Mouse (Mus musculus) neural tube, embryonic 14.5 days (tissue): Measurements from ENCODE around the gene Cldn4. TPM values are rescaled to one million over a fixed set of nuclear protein-coding genes. Genes with fewer than 3 reads are reported as not detected.
"Not testable (repeated sequence)": the region's sequence is repeated elsewhere in the genome, so short reads cannot be mapped to it uniquely, and the experiment has no call there.

ENCODE experiments used
- ATAC-seq: fragments of 200-750 bp; cut with Nextera tagmentation; 2 replicates; pipeline ENCODE4 v1.8.0; 2017; ENCODE audit warnings: low read depth, mild to moderate bottlenecking, moderate TSS enrichment, moderate library complexity
- H3K27ac ChIP-seq: fragments of 300-500 bp; sonication (generic); 2 replicates; pipeline ENCODE4 v1.5.1; 2014; ENCODE audit warnings: low read depth, mild to moderate bottlenecking, control low read depth, low read length, moderate library complexity, mixed read lengths
- H3K27me3 ChIP-seq: fragments of 300-500 bp; sonication (generic); 2 replicates; pipeline ENCODE4 v1.6.1; 2014; ENCODE audit warnings: low read length; ENCODE audit not compliant: control insufficient read depth, insufficient read depth
- H3K36me3 ChIP-seq: fragments of 300-500 bp; sonication (generic); 2 replicates; pipeline ENCODE4 v1.6.1; 2014; ENCODE audit warnings: low read length, mixed read lengths; ENCODE audit not compliant: control insufficient read depth, insufficient read depth
- H3K4me1 ChIP-seq: fragments of 300-500 bp; sonication (generic); 2 replicates; pipeline ENCODE4 v1.6.1; 2014; ENCODE audit warnings: low read length; ENCODE audit not compliant: control insufficient read depth, insufficient read depth
- H3K4me2 ChIP-seq: fragments of 300-500 bp; sonication (generic); 2 replicates; pipeline ENCODE4 v1.6.1; 2014; ENCODE audit warnings: mild to moderate bottlenecking, low read depth, low read length, control low read depth
- H3K4me3 ChIP-seq: fragments of 300-500 bp; sonication (generic); 2 replicates; pipeline ENCODE4 v1.5.1; 2014; ENCODE audit warnings: low read depth, low read length, control low read depth, mixed read lengths
- H3K9ac ChIP-seq: fragments of 300-500 bp; sonication (generic); replicated peaks from 2 replicates; pipeline ENCODE4 v1.6.1; 2014; ENCODE audit warnings: low read depth, mild to moderate bottlenecking, control low read depth, low read length, mixed read lengths
- H3K9me3 ChIP-seq: fragments of 300-500 bp; sonication (generic); 2 replicates; pipeline ENCODE4 v1.6.1; 2016; ENCODE audit warnings: low read length; ENCODE audit not compliant: control insufficient read depth
- WGBS: fragments of 180-500 bp; shearing (Covaris S2); extraction: QIAGEN DNeasy Blood & Tissue Kit; methylation state at CpG from one replicate; pipeline ENCODE4 v1.1.7; 2014; 5-methylcytosine and 5-hydroxymethylcytosine counted together
- polyA plus RNA-seq: library from polyadenylated mRNA; unstranded; fragments of >200 nt; fragmentation: Nextera tagmentation; extraction: Ambion mirVana; gene quantifications from 2 replicates; pipeline ENCODE4 v1.2.1, GENCODE M21; 2014

Gene Cldn4
- polyA plus RNA-seq, 1 experiment from 2014 or later: not detected

DNA sequence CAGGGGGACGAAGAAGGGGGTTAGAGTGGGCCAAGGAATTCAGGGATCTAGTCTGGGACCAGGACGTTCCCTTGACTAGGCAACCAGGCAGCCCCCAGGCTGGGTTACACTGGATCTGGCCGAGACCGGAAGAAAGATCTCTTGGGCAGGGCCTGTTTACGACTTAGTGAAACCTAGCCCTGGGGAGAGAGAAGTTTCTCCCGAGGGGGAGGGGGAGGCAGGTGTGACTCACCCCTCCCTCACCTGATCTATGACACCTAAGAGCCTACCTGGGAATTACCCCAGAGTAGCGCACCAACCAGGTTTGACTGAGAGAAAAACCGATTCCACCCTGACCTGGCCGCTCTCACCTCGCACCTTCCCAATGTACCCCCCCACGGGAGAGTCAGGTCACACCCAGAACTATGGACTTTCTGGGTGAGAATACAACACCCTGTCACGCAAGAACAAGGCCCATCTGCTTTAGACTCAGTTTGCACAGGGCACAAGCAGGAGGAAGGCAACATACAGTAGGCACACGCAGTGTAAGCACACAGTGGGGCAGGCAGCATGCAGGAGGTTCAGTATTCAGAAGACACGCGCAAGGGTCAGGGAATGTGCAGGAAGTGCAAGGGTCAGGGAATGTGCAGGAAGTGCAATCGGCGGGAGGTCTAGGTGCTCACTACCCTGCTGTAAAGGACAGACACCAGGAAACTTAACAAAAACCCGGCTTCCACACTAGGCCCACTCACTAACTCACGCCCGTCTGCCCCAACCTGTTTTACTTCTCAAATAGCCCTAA is 20.6 kb upstream of the Cldn4 start:
- no peaks in the 10 kb centered on the region for H3K36me3 ChIP-seq
- no peak overlapping the region for H3K4me3 ChIP-seq
- H3K4me2 ChIP-seq: no peak overlapping the region
- 74% methylated on average over 20 of the region's 20 CpGs for WGBS
- H3K4me1 ChIP-seq: 0 out of 2 replicates have a peak, but pooled peaks cover 2% of the 10 kb centered on the region
- ATAC-seq: no peak
- H3K9me3 ChIP-seq: no peaks in the 10 kb centered on the region
- H3K27ac ChIP-seq: no peak overlapping the region
- H3K27me3 ChIP-seq: no peaks in the 10 kb centered on the region
- no peak overlapping the region for H3K9ac ChIP-seq

DNA sequence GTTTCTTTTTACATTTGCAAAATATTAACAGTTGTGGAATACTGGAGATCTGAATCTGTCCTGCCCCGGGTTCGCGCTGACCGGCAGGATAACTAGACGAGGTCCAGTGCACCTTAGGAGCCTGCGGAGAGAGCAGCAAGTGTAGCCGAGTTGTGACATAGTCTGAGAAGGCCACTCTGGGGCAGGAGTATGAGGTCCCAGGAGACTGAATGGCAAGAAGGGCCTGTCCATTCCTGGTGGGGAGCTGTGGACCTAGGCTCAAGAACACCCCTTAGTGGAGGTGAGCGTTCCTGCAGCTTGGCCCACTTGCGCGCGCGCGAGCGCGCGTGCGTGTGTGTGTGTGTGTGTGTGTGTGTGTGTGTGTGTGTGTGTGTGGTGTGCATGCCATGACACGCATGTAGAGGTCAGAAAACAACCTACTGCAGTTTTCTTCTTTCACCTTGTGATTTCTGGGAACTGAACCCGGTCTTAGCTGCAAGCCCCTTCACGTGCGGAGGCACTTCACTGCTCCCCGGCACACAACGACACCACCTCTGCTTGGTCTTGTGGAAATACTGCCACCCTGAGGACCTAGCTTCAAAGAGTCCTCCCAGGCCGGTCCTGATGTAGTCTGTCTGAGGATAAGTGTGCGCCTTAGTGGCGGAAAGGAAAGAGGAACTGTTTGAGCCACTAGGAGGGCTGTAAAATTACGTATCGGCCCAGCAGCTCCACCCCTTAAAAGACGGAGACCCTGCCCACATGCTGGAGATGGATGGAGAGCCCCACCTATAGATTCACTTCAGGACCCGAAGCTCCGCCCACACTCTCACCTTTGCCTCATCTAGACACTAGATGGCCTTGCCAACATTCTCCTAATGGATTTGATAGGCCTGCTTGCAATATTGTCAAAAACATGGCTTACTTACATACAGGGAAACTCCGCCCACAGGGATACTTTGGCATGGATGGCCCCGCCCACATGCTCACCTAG is 19.4 kb upstream of the Cldn4 start:
- H3K9me3 ChIP-seq: no peaks in the 10 kb centered on the region
- H3K4me1 ChIP-seq: 0 out of 2 replicates have a peak, but pooled peaks cover 2% of the 10 kb centered on the region
- no peaks in the 10 kb centered on the region for H3K36me3 ChIP-seq
- H3K4me3 ChIP-seq: no peak overlapping the region
- WGBS: 3% methylated on average over 32 of the region's 33 CpGs
- no peaks in the 10 kb centered on the region for H3K27me3 ChIP-seq
- no peak overlapping the region for H3K9ac ChIP-seq
- no peak for ATAC-seq
- no peak overlapping the region for H3K27ac ChIP-seq
- peak overlapping the region; percentile 34 for H3K4me2 ChIP-seq

DNA sequence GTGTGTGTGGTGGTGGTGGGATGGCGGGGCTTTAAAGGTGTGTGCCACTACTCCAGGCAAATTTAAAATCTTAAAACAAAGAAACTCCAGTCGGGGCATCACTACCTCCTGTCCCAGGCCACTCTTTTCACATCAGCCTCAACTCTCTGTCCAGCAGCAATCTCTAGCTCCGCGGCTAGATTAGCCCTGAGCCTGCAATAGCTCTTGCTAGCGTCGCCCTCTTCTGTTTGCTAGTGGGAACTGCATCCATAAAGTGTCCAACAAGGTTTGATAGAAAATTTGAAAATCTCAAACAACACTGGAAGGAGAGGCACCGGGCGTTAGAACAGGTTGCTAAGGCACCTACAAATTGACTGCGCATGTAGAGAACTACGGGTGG is 18.7 kb upstream of the Cldn4 start:
- no peaks in the 10 kb centered on the region for H3K36me3 ChIP-seq

DNA sequence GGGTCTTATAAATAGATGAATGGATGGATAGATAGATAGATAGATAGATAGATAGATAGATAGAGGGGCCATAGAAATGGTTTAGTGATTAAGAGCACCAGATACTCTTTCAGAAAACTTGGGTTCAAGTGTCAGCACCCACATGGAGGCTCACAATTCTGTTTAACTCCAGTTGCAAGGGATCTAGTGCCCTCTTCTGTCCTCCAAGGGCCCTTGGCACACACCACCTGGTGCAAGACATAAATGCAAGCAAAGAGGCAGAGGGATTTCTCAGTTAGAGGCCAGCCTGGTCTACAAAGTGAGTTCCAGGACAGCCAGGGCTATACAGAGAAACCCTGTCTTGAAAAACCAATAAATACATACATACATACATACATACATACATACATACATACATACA is 17.9 kb upstream of the Cldn4 start:
- not testable (repeated sequence) for H3K4me1 ChIP-seq, ATAC-seq, H3K4me3 ChIP-seq, H3K4me2 ChIP-seq, H3K36me3 ChIP-seq, H3K9me3 ChIP-seq, H3K27ac ChIP-seq, H3K27me3 ChIP-seq, H3K9ac ChIP-seq

More for the DNA sequence above, 18.7 kb upstream of the Cldn4 start:
- Histone ChIP-seq H3K27me3 (no peaks in the 10 kb centered on the region), H3K4me2 (peak overlapping the region; percentile 34), H3K9ac (no peak overlapping the region), H3K4me3 (no peak overlapping the region), H3K27ac (no peak overlapping the region), H3K9me3 (no peaks in the 10 kb centered on the region), H3K4me1 (0 out of 2 replicates have a peak, but pooled peaks cover 2% of the 10 kb centered on the region)
- WGBS: 4% methylated on average over 10 of the region's 10 CpGs
- no peak for ATAC-seq

DNA sequence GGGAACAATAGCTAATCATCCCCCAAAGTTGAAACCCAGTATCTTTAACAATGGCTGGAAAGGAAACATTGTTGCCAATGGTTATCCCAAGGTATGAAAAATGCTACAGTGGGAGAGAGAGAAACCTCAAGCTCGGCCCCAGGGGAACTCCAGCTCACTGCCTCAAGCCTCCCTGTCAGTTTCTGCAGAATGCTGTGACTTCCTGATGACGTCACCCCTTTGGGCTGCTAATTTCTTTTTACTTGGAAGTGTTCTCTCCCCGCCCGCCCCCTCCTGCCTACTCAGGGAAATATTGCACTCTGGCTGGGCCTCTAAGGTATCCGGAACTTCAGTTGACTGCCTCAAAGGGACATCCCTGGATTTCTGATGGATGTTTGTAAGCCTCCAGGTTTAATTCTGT is 16.8 kb upstream of the Cldn4 start:
- WGBS: 33% methylated on average over 5 of the region's 5 CpGs
- Histone ChIP-seq H3K27ac (no peak overlapping the region), H3K4me2 (no peak overlapping the region), H3K9me3 (no peaks in the 10 kb centered on the region), H3K4me1 (0 out of 2 replicates have a peak, but pooled peaks cover 2% of the 10 kb centered on the region), H3K9ac (no peak overlapping the region), H3K27me3 (no peaks in the 10 kb centered on the region), H3K4me3 (no peak overlapping the region), H3K36me3 (no peaks in the 10 kb centered on the region)
- no peak for ATAC-seq

DNA sequence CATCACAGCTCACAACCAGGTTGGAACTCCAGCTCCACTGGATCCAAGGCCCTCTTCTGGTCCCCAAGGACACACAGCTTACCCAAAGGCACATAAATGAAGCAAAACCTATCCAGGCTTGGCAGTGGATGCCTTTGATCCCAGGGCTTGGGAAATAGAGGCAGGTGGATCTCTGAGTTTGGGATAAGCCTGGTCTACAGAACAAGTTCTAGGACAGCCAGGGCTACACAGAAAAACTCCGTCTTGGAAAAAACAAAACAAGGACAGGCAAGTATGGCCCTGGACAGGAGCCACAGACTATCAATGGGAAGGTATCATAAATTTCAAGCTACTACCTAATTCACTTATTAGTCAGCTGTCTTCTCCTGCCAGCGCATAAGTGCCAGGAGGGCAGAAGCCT is 14.8 kb upstream of the Cldn4 start:
- no peak overlapping the region for H3K4me3 ChIP-seq
- H3K9me3 ChIP-seq: no peaks in the 10 kb centered on the region
- H3K27me3 ChIP-seq: no peaks in the 10 kb centered on the region
- H3K9ac ChIP-seq: no peak overlapping the region
- H3K4me1 ChIP-seq: 0 out of 2 replicates have a peak, but pooled peaks cover 2% of the 10 kb centered on the region
- H3K36me3 ChIP-seq: no peaks in the 10 kb centered on the region
- H3K27ac ChIP-seq: no peak overlapping the region
- no peak overlapping the region for H3K4me2 ChIP-seq
- WGBS: 96% methylated on average over 2 of the region's 2 CpGs
- ATAC-seq: no peak

DNA sequence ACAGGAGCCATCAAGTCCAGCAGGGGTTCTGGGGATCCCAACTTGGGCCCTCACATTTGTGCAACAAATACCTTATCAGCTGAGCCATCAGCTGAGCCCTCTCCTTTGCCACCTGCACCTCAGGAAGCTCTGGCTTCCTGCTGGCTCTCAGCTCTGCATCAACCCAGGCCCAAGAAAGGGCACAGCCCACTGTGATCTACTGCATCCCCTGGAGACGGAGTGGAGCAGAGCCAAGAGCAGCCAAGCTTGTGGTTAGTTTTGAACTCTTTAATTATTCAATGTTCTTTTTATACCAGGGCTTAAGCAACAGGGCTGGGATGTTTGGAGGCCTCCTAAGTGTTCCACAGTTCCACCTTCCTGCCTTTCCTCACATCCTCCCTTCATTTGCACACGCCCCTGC is 13.7 kb upstream of the Cldn4 start:
- no peak for ATAC-seq
- Histone ChIP-seq H3K9me3 (no peaks in the 10 kb centered on the region), H3K36me3 (no peaks in the 10 kb centered on the region), H3K9ac (no peak overlapping the region), H3K4me2 (no peak overlapping the region), H3K4me1 (no peaks in the 10 kb centered on the region), H3K27me3 (no peaks in the 10 kb centered on the region), H3K27ac (no peak overlapping the region), H3K4me3 (no peak overlapping the region)
- WGBS: 69% methylated on average over 2 of the region's 2 CpGs

DNA sequence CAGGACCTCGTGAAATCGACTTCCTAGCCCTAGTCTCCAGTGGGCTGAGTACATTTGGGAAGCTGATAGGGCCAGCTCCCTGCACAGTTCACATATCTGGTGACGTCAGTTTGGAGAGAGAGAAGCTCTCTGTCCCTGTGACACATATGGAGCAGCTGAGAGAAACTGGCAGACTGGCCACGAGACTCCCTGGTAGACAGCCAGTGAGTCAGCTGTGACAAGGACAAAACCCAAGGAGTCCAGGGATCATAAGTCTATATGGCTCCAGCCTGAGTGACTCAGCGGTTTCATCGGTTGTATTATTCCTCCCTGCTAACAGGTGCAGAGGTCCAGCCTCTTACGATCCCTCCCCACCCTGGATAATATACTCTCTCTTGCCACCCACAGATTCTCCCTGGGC is 12.4 kb upstream of the Cldn4 start:
- Histone ChIP-seq H3K4me1 (no peaks in the 10 kb centered on the region), H3K4me2 (no peak overlapping the region), H3K36me3 (no peaks in the 10 kb centered on the region), H3K4me3 (no peak overlapping the region), H3K27me3 (no peaks in the 10 kb centered on the region), H3K27ac (no peak overlapping the region), H3K9ac (no peak overlapping the region), H3K9me3 (no peaks in the 10 kb centered on the region)
- no peak for ATAC-seq
- 72% methylated on average over 7 of the region's 7 CpGs for WGBS

DNA sequence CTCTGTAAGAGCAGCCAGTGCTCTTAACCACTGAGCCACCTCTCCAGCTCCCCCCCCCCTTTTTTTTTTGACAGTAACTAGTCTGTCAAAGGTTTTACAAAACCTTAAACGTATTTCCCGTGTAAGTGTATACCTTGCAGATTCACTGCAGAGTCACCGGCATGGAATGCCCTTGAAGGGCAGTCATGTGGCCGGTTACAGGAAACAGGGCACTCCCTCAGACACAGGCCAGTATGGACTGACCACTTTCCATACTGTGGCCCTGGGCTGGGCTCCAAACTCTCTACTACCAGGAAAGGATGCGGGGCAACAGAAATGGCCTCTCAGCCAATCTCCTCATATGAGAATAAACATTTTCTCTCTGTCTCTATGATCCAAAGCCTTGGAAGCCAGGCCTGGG is 8.8 kb upstream of the Cldn4 start:
- WGBS: 86% methylated on average over 5 of the region's 5 CpGs

More for the DNA sequence above, 8.8 kb upstream of the Cldn4 start:
- no peaks in the 10 kb centered on the region for H3K27me3 ChIP-seq
- no peak overlapping the region for H3K4me2 ChIP-seq
- no peak overlapping the region for H3K4me3 ChIP-seq
- no peak for ATAC-seq
- no peaks in the 10 kb centered on the region for H3K4me1 ChIP-seq
- no peak overlapping the region for H3K9ac ChIP-seq
- no peak overlapping the region for H3K27ac ChIP-seq
- H3K36me3 ChIP-seq: no peaks in the 10 kb centered on the region
- H3K9me3 ChIP-seq: no peaks in the 10 kb centered on the region
